Mouse (Mus musculus) liver, embryonic 13.5 days (tissue): ENCODE results near the gene Ppp2r5b. TPM values are rescaled to one million over a fixed set of nuclear protein-coding genes. Genes with fewer than 3 reads are reported as not detected.

Source experiments
- ATAC-seq: fragments of 200-750 bp; cut with Nextera tagmentation; 2 replicates; pipeline ENCODE4 v1.8.0; 2017; ENCODE audit warnings: low read depth, mild to moderate bottlenecking, moderate number of reproducible peaks, moderate library complexity
- DNase-seq: peaks from one replicate; pipeline ENCODE4 v3.0.0; 2022
- H3K27ac ChIP-seq: fragments of 300-500 bp; sonication (generic); 2 replicates; pipeline ENCODE4 v1.5.1; 2015; ENCODE audit warnings: moderate library complexity, mild to moderate bottlenecking, inconsistent platforms
- H3K27me3 ChIP-seq: fragments of 300-500 bp; sonication (generic); 2 replicates; pipeline ENCODE4 v1.6.1; 2015; ENCODE audit warnings: mild to moderate bottlenecking, inconsistent platforms
- H3K36me3 ChIP-seq: fragments of 300-500 bp; sonication (generic); 2 replicates; pipeline ENCODE4 v1.6.1; 2015; ENCODE audit warnings: mild to moderate bottlenecking, inconsistent platforms
- H3K4me1 ChIP-seq: fragments of 300-500 bp; sonication (generic); replicated peaks from 2 replicates; pipeline ENCODE4 v1.6.1; 2015; ENCODE audit warnings: inconsistent platforms
- H3K4me2 ChIP-seq: fragments of 300-500 bp; sonication (generic); 2 replicates; pipeline ENCODE4 v1.6.1; 2015; ENCODE audit warnings: inconsistent platforms, mild to moderate bottlenecking, moderate library complexity
- H3K4me3 ChIP-seq: fragments of 300-500 bp; sonication (generic); replicated peaks from 2 replicates; pipeline ENCODE4 v1.5.1; 2015; ENCODE audit warnings: mild to moderate bottlenecking, inconsistent platforms
- H3K9ac ChIP-seq: fragments of 300-500 bp; sonication (generic); 2 replicates; pipeline ENCODE4 v1.6.1; 2015; ENCODE audit warnings: mild to moderate bottlenecking, inconsistent platforms
- H3K9me3 ChIP-seq: fragments of 300-500 bp; sonication (generic); replicated peaks from 2 replicates; pipeline ENCODE4 v1.6.1; 2016; ENCODE audit warnings: inconsistent platforms
- WGBS: fragments of 180-500 bp; shearing (Covaris S2); methylation state at CpG from one replicate; pipeline ENCODE4 v1.1.7; 2015; ENCODE audit not compliant: insufficient replicate concordance; 5-methylcytosine and 5-hydroxymethylcytosine counted together
- polyA plus RNA-seq: library from polyadenylated mRNA; unstranded; fragments of >200 nt; fragmentation: Nextera tagmentation; extraction: Ambion mirVana; gene quantifications from 2 replicates; pipeline ENCODE4 v1.2.1, GENCODE M21; 2015

Gene Ppp2r5b
- polyA plus RNA-seq, 1 experiment from 2014 or later: 3.5 TPM

- peak overlapping the region; percentile 88 for H3K4me2 ChIP-seq
- H3K4me1 ChIP-seq: peaks cover 50% of the 10 kb centered on the region
- H3K36me3 ChIP-seq: 0 out of 2 replicates have a peak, but pooled peaks cover 7% of the 10 kb centered on the region
- H3K9ac ChIP-seq: peak overlapping the region; percentile 80; the same call in 1 of the 2 replicates
- peak overlapping the region; percentile 67 for H3K4me3 ChIP-seq
- no peak for ATAC-seq
- no peaks in the 10 kb centered on the region for H3K9me3 ChIP-seq
- peak; percentile 38 for DNase-seq
- H3K27me3 ChIP-seq: no peaks in the 10 kb centered on the region
- WGBS: 69% methylated on average over 11 of the region's 11 CpGs
- 0 out of 2 replicates have a peak overlapping the region, but pooled peaks have one; percentile 34 for H3K27ac ChIP-seq
Observed at GRCm38 (mm10) chr19:6234337-6235083, 1.2 kb downstream of the Ppp2r5b start.

- WGBS: 84% methylated on average over 16 of the region's 16 CpGs
- no peak overlapping the region for H3K27ac ChIP-seq
- DNase-seq: no peak
- no peak overlapping the region for H3K4me3 ChIP-seq
- no peak overlapping the region for H3K9ac ChIP-seq
- peaks cover 41% of the 10 kb centered on the region for H3K4me1 ChIP-seq
- ATAC-seq: no peak
- 0 out of 2 replicates have a peak, but pooled peaks cover 7% of the 10 kb centered on the region for H3K36me3 ChIP-seq
- H3K27me3 ChIP-seq: no peaks in the 10 kb centered on the region
- H3K9me3 ChIP-seq: no peaks in the 10 kb centered on the region
- H3K4me2 ChIP-seq: no peak overlapping the region
Observed at GRCm38 (mm10) chr19:6233647-6234046, 2.0 kb downstream of the Ppp2r5b start.

GRCm38 (mm10) chr19:6231036-6231435 lies 4.6 kb downstream of the Ppp2r5b start:
- DNase-seq (no peak), ATAC-seq (no peak)
- H3K4me1 ChIP-seq: peaks cover 24% of the 10 kb centered on the region
- no peaks in the 10 kb centered on the region for H3K27me3 ChIP-seq
- WGBS: 76% methylated on average over 2 of the region's 2 CpGs
- no peak overlapping the region for H3K4me3 ChIP-seq
- H3K27ac ChIP-seq: no peak overlapping the region
- H3K9ac ChIP-seq: no peak overlapping the region
- 0 out of 2 replicates have a peak, but pooled peaks cover 7% of the 10 kb centered on the region for H3K36me3 ChIP-seq
- no peaks in the 10 kb centered on the region for H3K9me3 ChIP-seq
- H3K4me2 ChIP-seq: no peak overlapping the region

- Histone ChIP-seq H3K4me1 (peaks cover 24% of the 10 kb centered on the region), H3K36me3 (0 out of 2 replicates have a peak, but pooled peaks cover 7% of the 10 kb centered on the region), H3K27me3 (no peaks in the 10 kb centered on the region), H3K4me3 (no peak overlapping the region), H3K9ac (no peak overlapping the region), H3K9me3 (no peaks in the 10 kb centered on the region), H3K27ac (no peak overlapping the region), H3K4me2 (no peak overlapping the region)
- no peak for ATAC-seq
- no peak for DNase-seq
- 74% methylated on average over 4 of the region's 4 CpGs for WGBS
Observed at GRCm38 (mm10) chr19:6230411-6230810, 5.3 kb downstream of the Ppp2r5b start.

- Histone ChIP-seq H3K4me3 (no peak overlapping the region), H3K27me3 (no peaks in the 10 kb centered on the region), H3K36me3 (0 out of 2 replicates have a peak, but pooled peaks cover 7% of the 10 kb centered on the region), H3K4me2 (no peak overlapping the region), H3K9ac (no peak overlapping the region), H3K27ac (no peak overlapping the region), H3K9me3 (no peaks in the 10 kb centered on the region), H3K4me1 (peaks cover 7% of the 10 kb centered on the region)
- 86% methylated on average over 4 of the region's 4 CpGs for WGBS
- ATAC-seq: no peak
- no peak for DNase-seq
Observed at GRCm38 (mm10) chr19:6227864-6228263, 7.8 kb downstream of the Ppp2r5b start.

- no peak for ATAC-seq
Observed at GRCm38 (mm10) chr19:6226763-6227162, 8.9 kb downstream of the Ppp2r5b start.

GRCm38 (mm10) chr19:6226135-6226534 lies 9.5 kb downstream of the Ppp2r5b start, which contains the start of gene Gpha2:
Gpha2 (plus strand) TSS chr19:6226380.
- no peak within 1 kb of the TSS for H3K9ac ChIP-seq
- H3K27ac ChIP-seq: no peak within 1 kb of the TSS
- peaks cover 7% of the 10 kb centered on the region for H3K4me1 ChIP-seq
- WGBS: 26% methylated on average over 2 of the region's 2 CpGs
- no peaks in the 10 kb centered on the region for H3K9me3 ChIP-seq
- H3K27me3 ChIP-seq: no peaks in the 10 kb centered on the region
- H3K36me3 ChIP-seq: 0 out of 2 replicates have a peak, but pooled peaks cover 4% of the 10 kb centered on the region
- no peak within 1 kb of the TSS for H3K4me3 ChIP-seq
- no peak for DNase-seq
- no peak for ATAC-seq
- no peak within 1 kb of the TSS for H3K4me2 ChIP-seq

More at GRCm38 (mm10) chr19:6226763-6227162, 8.9 kb downstream of the Ppp2r5b start:
- WGBS: 77% methylated on average over 14 of the region's 14 CpGs
- Histone ChIP-seq H3K4me1 (peaks cover 7% of the 10 kb centered on the region), H3K27me3 (no peaks in the 10 kb centered on the region), H3K9ac (no peak overlapping the region), H3K9me3 (no peaks in the 10 kb centered on the region), H3K27ac (no peak overlapping the region), H3K36me3 (0 out of 2 replicates have a peak, but pooled peaks cover 6% of the 10 kb centered on the region), H3K4me3 (no peak overlapping the region), H3K4me2 (no peak overlapping the region)
- DNase-seq: no peak

- ATAC-seq (no peak), DNase-seq (no peak)
- Histone ChIP-seq H3K9me3 (no peaks in the 10 kb centered on the region), H3K27me3 (0 out of 2 replicates have a peak, but pooled peaks cover 4% of the 10 kb centered on the region), H3K36me3 (no peaks in the 10 kb centered on the region), H3K27ac (no peak overlapping the region), H3K4me3 (no peak overlapping the region), H3K9ac (no peak overlapping the region), H3K4me2 (no peak overlapping the region), H3K4me1 (no peaks in the 10 kb centered on the region)
- 57% methylated on average over 6 of the region's 6 CpGs for WGBS
Observed at GRCm38 (mm10) chr19:6218606-6219005, 17.1 kb downstream of the Ppp2r5b start.

GRCm38 (mm10) chr19:6216046-6216705 lies 19.5 kb downstream of the Ppp2r5b start:
- ATAC-seq (no peak), DNase-seq (no peak)
- no peaks in the 10 kb centered on the region for H3K4me1 ChIP-seq
- 0 out of 2 replicates have a peak, but pooled peaks cover 4% of the 10 kb centered on the region for H3K27me3 ChIP-seq
- no peak overlapping the region for H3K27ac ChIP-seq
- no peak overlapping the region for H3K9ac ChIP-seq
- H3K36me3 ChIP-seq: no peaks in the 10 kb centered on the region
- 44% methylated on average over 6 of the region's 6 CpGs for WGBS
- no peak overlapping the region for H3K4me3 ChIP-seq
- H3K9me3 ChIP-seq: no peaks in the 10 kb centered on the region
- no peak overlapping the region for H3K4me2 ChIP-seq

GRCm38 (mm10) chr19:6206716-6207115 lies 29.0 kb downstream of the Ppp2r5b start:
- Histone ChIP-seq H3K27ac (no peak overlapping the region), H3K9ac (no peak overlapping the region), H3K9me3 (no peaks in the 10 kb centered on the region), H3K4me3 (no peak overlapping the region), H3K4me2 (no peak overlapping the region), H3K4me1 (no peaks in the 10 kb centered on the region), H3K27me3 (no peaks in the 10 kb centered on the region), H3K36me3 (no peaks in the 10 kb centered on the region)
- ATAC-seq (no peak), DNase-seq (no peak)
- 52% methylated on average over 5 of the region's 5 CpGs for WGBS

- no peaks in the 10 kb centered on the region for H3K27me3 ChIP-seq
- H3K4me2 ChIP-seq: no peak overlapping the region
- ATAC-seq (no peak), DNase-seq (no peak)
- no peak overlapping the region for H3K4me3 ChIP-seq
- H3K36me3 ChIP-seq: no peaks in the 10 kb centered on the region
- no peak overlapping the region for H3K9ac ChIP-seq
- no peak overlapping the region for H3K27ac ChIP-seq
- no peaks in the 10 kb centered on the region for H3K9me3 ChIP-seq
- WGBS: 57% methylated on average over 2 of the region's 2 CpGs
- no peaks in the 10 kb centered on the region for H3K4me1 ChIP-seq
Observed at GRCm38 (mm10) chr19:6204265-6204664, 31.4 kb downstream of the Ppp2r5b start.
